Mouse (Mus musculus) thymus, postnatal 14 days (tissue): Measurements from ENCODE around the gene Lif.
A peak's percentile ranks its signal among the peaks of the same experiment; 100 is the strongest.

ENCODE experiments used
- DNase-seq: peaks from one replicate; pipeline ENCODE4 v3.0.0; 2021

The Lif gene

DNA sequence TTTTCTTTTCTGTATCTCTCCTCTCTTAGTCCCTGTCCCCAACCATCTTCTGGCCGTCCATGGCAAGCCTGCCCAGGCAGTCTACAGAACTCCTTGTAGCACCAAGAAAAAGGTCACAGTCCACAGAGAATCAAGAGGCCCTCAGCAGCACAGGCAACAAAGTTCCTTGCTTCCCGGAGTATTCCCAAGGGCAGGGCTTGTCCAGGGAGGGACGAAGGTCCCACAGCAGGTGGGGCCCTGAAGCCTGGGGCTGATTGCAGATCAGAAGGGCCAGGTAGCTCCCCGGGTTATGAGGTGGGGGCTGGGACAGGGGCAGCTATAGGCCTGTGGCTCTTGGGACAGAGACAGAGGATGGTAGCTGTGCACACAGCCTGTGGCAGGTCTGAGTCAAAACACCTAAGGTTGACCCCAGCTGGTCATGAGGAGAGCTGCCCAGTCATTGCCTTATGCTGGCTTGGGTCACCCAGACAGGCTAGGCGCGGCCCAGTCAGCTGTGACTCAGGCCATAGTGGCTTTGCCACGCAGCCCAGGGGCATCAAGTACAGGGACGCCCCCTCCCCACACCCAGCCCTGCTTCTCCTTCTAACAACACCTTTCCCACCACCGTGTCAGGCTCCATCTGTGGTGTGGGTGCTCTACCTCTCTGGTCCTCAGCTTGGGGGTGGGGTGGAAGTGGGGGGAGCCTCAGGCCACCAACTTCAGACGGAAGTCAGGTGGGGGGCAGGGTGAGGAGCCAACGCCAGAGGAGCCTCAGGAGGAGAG is at the start of gene Lif:
TSS of gene Lif (plus strand) at position 712 of the 762 bp plus-strand sequence.
- DNase-seq, result no peak

DNA sequence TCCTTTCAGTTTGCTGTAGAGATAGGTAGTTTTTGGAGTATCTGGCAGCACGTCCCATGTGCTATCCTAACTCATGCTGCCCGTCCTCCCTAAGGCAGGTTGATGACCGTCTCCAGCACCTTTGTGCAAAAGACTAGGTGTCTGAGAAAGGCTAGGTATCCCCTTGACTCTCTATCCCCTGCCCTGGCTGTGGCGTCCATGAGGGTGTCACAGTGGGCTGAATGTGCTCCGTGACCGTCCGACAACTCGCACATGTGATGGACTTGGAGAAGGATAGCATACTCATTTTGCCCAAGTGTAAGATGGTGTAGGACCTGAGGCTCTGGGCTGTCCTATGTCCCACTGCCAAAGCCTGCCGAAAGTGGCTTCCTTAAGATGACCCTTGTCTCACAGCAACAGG is 49.7 kb upstream of the Lif start:
- no peak for DNase-seq

DNA sequence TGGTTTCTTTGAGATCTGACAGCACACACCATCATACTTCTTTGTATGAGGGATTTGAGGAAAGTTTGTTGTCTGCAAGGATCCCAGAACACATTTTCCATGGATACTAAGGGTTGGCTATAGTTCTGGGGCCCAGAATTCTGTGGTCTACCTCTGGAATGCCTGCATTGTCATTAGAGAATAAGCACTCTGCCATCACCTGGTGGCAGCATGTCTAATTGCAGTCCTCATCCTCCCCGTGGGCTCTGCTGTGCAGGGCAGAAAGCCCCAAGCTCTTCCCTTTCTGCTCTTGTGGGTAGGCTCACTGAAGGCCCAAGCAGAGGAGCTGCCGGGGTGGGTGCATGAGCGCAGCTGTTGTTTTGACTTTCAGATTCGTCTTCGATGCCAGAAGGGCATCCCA is 47.8 kb upstream of the Lif start:
- peak; percentile 33 for DNase-seq

DNA sequence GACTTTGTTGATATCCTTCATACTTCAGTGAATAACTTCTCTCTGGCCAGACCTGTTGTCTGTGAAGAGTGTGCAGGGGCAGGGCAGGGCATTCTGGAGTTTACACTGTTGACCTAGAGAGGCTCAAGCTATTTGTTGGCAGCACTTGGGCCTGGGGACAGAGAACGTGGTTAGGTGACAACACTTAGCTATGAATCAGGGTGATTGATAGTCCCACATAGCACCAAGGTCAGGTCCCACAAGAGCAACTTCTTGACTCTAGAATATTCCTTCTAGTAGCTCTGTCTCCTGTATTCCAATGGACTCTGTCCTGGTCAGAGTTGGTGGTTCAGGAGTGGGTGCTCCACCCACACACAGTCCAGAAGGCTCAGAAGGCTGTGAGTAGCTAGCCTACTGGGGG is 46.6 kb upstream of the Lif start:
- no peak for DNase-seq

DNA sequence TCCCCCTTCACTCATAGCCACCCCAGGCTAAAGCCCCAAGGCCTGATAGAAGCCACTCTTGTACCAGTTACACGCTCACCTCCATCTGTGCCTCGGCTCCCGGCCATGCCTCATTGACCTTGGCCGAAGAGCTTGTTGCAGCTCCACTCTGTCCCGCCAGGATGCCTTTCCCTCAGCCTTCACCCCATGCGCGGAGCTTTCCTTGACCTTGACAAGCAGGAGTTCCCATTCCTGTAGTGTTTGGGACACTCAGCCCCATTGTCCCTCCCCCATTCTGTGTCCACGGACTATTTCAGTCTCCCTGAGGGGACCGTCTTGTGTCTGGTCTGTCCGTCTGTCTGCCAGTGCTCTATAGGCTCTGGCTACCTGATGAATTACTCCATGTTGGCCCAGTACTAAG is 44.2 kb upstream of the Lif start:
- DNase-seq, result no peak

DNA sequence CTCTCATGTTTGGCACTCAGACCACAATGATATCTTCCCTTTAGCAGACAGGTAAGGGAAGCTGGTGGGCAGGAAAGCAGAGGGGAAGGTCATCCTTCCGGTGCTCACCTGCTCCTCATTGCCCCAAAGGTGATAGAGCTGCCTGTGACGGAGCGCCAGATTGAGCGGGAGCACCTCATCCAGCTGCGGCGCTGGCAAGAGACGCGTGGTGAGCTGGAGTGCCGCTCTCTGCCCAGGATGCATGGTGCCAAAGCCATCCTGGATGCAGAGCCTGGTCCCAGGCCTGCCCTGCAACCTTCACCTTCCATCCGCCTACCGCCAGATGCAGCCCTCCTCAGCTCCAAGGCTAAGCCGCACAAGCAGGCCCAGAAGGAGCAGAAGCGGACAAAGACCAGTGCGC is 42.8 kb upstream of the Lif start:
- no peak for DNase-seq

DNA sequence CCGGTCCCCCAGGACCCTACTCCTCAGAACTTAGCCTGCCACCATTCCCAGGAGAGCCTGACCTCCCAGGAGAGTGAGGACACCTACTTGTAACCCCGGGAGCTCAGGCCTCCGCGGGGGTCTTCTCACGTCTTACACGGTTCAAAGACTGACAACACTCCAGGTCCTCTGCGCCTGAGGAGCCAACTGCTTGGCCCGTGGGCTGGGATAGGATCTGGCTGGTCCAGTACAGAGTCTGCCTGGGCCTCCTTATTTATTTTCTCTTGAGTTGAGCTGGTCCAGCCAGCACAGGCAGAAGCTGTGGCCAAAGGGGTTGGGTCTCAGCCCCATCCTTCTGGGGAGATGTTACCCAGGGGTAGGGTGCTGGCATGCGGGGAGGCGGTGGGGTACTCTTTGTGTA is 42.3 kb upstream of the Lif start:
- DNase-seq, result no peak

DNA sequence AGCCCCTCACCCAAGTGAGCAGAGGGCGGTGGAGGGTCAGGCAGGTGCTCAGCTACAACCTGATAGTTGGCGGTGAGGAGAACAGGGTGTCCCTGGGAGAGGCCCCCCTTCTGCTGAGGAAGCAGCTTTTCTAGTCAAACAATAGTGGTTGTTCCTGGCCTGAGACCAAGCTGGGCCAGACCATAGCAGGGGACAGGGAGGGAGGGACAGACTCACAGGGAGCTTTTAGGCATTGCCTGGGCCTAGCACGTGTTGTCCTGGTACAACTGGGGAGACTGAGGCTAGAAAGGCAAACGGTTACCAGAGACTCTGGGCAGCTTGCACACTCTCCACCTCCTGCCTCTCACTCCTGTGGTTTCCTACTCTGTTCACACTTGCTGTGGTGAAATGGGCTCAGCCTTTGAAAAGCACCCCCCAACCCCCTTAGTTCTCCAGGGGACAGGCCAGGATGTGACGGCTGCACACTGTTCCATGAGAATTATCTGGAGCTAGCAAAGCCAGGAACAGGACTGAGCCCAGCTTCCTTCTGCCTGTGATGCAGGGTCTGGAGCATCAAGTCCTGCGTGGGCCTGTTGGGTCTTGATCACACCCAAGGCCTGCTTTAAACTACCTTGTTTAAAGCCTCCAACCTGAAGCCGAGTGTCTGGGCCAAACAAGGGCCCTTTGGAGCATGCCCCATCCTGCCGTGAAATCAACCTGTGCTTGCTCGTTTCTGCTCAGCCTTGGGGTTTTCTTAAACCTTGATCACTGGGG is 40.9 kb upstream of the Lif start:
- no peak for DNase-seq

DNA sequence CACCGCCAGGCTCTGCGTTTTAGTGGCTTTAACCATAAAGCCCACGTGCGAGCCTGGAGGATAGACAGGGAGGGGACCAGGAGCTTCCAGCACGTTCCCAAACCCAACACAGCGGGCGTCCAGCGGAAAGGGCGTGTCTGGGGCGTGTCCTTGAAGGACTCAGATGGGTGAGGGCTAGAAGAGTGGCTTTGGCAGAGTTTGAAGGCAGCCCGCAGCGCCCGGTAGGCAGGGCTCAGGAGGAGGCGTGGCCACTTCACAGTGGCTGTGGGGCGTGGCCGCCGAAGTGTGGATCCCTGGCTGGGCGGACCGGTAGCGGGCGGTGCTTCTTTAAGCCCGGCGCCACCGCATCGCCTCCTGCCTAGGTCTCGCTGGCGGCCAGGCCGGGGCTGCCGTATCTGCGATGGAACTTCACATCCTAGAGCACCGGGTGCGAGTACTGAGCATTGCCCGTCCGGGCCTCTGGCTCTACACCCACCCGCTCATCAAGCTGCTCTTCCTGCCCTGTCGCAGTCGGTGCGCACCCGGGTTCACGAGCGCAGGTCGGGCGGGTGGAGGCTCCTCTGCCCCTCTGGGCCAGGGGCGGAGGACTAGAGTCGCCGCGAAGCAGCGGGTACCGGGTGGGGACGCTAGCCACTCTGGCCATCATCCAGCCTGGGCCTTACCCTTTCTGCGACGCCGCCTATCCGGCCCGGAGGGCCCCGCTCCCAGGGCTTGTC is 39.3 kb upstream of the Lif start, which contains the start of gene Castor1:
TSS of gene Castor1 (plus strand) at position 312 of the 716 bp plus-strand sequence.
- peak; percentile 87 for DNase-seq

DNA sequence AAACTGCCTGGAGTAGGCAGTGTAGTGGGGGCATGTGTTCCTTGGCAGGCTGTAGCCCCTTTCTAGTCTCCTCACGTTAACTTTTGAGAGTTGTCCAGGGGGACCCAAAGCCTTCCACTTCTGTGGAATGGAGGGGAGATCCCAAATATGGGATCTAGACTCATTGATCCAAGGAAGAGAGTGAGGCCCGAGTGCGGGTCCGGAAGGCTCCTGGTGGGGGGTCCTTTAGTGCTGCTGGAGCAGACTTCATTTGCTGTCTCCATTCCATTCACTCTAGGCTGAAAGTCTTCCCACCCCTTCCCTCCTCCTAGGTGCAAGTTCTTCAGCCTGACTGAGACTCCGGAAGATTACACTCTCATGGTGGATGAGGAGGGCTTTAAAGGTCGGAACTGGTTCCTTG is 38.7 kb upstream of the Lif start:
- no peak for DNase-seq

DNA sequence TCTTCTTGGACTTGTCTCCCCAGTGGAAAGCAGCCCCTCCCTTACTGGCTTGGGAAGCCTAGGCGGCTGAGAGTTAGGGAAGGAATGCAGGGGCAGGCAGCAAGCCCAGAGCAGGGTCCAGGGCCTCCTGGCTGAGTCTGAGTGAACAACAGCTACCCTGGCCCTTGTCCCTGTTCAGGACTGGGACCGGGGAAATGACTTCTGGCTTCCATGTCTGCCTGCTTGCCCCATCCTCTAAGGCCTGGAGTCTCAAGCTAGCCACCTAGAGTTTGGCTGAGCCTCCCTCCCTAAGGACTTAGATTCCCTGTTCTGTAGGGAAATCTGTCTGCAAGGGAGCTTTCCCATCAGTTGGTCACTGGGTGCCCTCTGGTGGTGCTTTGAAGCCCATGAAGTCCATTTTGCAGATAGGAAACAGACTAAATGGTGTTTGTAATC is 38.0 kb upstream of the Lif start:
- peak; percentile 30 for DNase-seq

DNA sequence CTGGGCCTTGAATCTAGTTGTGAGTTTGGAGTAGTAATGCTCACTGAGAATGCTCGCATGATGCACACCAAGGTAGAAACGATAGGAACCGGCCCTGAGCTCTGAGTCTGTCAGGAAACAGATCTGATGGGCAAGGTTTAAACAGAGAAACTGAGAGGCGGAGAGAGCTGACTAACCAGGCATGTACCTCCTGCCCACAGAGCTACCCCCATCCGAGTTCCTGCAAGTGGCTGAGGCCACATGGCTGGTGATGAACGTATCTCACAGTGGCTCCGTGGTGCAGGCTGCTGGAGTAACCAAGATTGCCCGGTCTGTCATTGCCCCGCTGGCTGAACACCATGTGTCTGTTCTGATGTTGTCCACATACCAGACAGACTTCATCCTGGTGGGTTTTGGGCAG is 37.4 kb upstream of the Lif start:
- no peak for DNase-seq

DNA sequence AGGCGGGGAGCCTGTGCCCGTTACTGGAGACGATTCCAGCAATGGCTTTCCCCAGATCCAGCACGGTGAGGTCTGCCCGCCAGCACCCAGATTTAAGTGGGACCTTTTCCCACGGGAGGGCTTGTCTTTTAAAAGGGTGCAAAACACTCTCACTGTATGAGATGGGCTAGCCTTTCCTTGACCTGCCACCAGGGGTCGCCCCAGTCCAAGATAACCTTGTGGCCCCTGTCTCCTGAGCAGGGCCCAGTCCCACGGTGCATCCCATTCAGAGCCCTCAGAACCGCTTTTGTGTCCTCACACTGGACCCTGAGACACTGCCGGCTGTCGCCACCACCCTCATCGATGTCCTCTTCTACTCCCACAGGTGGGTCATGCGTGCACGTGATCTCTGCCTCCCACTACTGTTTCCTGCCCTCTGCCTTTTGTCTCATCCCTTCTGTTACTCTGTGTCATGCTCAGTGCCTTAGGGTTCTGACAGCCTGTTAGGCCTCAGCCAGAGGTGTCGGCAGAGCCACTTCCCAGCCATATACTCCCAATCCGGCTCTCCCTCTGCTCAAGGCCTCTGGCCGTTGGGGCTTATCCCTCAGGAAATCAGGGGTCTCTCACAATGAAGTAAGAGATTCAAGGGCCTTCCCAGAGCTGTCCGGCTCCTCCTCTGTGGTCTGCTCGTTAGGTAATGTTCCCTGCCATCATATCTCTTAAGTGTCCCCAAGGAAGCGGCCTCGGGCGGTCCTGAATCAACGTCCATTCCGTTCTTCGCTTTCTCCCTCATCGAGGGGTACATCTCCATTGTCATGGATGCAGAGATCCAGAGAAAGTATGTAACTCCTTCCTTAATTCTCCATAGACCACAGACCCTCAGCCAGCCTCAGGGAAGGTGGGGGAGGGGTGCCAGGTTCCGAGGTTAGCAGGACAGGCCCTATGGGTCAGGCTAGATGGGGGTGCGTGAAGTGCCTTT is 36.6 kb upstream of the Lif start:
- DNase-seq, result peak; percentile 90

DNA sequence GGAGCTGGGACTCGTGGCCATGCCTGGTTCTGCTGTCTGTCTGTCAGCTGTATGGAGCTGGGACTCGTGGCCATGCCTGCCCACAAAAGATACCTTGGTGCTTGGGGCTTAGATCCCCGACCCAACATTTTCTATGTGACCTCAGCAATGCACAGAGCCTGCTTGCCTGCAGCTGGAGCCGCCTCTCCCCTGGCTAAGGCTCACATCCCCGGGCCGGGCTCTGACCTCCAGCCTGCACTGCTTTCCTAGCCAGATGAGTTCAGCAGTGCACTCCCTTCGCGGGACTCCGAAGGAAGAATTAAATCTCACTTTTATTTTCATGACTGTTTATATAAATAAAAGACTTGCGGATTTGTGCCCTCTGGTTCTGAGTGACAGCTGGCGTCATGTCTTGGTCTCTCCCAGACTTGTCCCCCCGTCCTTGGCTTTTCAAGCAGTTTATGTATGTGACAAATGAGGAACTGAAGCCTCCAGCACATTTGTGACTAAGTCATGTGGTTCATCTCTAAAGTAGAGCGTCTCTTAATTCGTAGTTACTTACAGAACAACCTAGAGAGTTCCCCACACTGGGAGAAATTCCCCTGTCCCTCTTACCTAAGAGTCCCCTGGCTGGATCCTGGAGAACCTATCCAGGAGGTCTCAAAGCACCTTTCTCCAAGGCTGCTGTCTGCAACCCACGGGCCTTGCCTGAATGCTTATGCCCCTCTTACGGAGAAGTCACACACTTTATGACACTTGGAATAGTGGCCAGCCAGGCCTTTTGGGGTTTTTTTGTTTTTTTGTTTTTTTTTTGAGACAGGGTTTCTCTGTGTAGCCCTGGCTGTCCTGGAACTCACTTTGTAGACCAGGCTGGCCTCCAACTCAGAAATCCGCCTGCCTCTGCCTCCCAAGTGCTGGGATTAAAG is 35.1 kb upstream of the Lif start:
- no peak for DNase-seq

DNA sequence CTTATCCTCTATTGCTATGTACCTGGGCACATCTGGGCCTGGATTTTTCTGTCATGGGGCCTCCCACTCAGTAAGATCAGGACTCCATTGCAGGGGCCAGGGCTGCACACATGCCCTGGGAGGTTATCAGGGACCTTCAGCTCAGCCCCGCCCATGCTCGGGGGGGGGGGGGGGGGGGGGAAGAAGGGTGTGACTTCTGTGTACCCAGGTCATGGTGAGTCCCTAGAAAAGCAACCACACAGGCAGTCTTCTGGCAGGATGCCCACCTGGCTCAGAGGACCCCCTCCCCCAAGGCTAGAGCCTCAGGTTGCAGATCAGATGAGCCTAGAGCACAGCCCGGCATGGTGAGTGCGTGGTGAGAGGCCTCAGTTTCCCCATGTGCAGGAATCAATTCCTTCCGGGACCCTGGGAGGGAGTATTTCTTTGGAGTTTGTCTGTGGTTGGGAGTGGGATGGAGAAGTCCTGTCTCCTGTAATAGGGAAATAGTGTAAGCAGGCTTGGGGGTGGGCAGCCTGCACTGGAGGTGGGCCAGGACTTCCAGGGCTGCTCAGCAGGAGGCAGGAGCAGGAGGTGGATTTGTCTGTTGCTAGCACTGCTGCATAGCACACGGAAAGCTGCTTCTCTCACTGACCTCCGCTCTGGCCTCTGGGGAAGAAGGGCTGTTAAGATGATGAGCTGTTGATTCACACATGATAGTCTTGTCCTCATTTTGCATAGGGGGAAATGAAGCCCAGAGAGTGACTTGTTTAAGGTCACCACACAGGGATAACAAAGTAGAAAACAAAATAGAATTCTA is 33.8 kb upstream of the Lif start:
- DNase-seq, result no peak

DNA sequence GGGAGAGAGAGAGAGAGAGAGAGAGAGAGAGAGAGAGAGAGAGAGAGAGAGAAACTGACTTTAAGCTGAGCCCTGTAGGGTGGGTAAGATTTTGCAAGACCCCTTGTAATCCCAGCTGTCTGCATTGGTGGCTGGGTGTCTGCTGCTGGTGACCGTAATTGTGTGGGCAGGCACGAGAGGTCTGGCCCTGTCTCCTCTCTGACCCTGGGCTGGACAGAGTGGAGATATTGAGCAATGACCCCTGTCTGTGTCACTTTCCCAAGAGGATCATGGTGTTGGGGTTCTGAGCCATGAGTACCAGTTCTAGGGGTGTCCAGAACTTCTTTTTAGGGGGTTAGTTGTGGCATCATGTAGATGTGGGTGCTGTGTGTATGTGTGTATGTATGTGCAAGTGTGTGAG is 33.1 kb upstream of the Lif start:
- DNase-seq, result no peak

DNA sequence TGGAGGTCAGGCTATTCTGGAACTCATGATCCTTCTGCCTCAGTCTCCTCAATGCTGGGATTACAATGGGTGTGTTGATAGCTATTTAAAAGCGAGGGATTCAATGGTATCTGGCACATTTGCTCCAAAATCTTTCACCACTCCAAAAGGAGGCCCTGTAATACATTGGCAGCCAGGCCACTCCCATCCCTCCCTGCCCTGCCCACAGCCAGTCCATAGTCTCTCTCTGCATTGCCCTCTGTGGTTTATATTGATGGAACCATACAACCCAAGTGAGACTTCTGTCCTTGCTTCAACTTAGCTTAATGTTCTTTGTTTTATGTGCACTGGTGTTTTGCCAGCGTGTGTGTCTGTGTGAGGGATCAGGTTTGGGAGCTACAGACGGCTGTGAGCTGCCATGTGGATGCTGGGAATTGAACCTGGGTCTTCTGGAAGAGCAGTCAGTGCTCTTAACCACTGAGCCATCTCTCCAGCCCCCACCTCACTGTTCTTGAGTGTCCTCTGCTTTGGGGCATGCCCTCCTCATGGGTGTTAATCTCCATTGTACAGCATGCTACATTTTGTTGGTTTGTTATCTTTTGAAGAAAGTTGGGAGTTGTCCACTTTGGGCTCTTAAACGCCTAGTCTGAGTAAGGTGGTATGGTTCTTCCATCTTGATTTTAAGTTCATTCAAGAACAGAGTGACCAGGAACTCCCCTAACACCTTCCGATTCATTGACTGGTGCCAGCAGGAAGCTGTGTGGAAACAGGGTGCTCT is 30.6 kb upstream of the Lif start:
- no peak for DNase-seq

DNA sequence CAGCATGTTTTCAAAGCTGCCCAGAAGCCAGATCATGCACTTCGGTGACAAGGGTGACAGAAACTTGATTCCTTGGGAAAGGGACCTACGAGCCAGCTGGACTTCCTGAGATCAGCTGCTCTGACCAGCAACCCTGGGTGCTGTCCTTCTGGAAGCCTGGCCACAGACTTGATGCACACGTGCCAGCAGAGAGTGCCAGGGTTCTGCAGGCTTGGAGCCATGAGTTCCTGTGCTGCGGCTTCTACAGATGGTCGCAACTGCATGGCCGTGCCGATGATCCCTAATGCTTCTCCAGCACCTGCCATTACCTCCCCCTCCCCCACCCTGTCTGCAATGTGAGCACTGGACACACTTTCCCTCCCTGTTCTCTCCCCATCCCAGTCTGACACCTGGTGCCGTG is 28.9 kb upstream of the Lif start:
- no peak for DNase-seq

DNA sequence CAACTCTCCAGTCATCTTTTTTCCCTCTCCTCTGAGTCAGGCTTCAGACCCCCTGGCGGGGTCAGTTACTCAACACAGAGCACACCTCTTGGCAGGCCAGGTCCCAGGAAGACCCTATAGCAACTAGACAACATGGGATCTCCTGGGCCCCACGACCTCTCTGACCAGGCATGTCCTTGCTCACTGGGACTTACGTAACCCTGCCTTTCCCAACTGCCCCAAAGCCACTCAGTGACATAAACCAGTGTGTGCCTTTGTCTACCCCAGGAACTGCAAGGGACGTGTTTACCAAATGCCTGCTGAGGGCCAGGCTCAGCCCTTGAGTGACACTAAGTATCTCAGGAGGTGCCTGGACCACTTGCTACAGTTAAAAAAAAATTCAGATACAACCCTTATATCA is 27.5 kb upstream of the Lif start:
- DNase-seq, result no peak

DNA sequence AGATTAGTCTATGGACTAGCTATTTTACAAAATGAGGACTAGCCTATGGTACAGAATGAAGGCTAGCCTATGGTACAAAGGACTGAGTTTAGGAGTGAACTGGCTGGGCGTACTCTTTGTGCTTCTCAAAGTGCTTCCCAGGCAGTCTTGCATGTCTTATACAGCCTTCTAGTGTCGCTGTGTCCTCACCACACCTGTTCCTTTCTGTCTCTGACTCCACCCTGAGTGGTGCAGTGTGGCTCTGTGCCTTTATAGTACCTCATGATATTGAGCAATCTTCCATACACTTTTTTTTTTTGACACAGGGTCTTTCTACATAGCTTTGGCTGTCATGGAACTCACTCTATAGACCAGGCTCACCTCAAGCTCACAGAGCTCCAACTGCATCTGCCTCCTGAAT is 25.9 kb upstream of the Lif start:
- no peak for DNase-seq
